Mouse (Mus musculus) lung, postnatal 25 days (tissue): ENCODE measurements at regions not wholly inside any gene's neighbourhood (a gene's known extent, or its start where the extent isn't known, plus 50 kb on each side); places are given as distances from the start of the nearest gene placed in this dataset.

Source experiments
- DNase-seq: peaks from one replicate; pipeline ENCODE4 v3.0.0; 2022; ENCODE audit warnings: low spot score

DNA sequence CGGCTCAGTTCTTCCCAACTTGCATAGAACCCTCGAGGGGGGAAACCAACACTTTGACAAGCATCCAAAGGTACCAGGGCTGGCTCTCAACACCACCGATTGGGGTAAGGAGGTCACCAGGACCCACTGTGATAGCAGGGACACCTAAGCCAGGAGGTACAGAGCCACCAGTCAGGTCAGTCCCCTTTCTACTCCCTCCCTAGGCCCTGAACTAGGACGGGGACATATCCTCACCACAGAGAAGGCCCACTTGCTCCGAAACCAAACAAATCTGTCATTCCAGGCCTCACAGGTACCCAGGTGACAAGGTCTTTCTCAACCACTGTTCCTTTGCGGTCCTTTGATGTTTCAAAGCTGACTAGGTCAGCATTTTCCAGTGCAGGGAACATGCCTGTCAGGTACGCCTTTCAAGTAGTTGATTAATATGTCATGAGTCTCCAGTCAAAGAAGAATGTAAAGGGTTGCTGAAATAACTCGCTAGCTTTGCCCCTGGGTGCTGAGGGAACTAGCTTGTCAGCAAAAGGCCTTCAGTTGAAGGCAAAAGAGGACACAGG, 95.4 kb downstream of the Zfp36l1 start:
- no peak for DNase-seq

DNA sequence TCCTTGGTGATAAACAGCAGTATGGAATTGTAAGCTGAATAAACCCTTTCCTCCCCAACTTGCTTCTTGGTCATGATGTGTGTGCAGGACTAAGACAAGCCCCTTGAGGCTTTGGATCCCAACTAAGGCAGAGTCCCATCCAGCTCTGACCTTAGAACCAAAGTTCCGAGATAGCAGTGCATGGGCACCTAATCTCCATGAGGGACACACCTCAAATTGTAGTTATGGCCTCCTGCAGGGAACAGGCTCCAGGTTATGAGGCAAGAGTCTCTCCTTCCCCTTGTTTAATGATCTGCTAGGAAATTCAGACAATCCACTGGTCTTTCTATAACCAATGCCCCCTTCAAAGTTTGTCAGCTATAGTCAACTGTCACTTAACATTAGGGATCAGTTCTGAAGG, 96.9 kb downstream of the Zfp36l1 start:
- no peak for DNase-seq

DNA sequence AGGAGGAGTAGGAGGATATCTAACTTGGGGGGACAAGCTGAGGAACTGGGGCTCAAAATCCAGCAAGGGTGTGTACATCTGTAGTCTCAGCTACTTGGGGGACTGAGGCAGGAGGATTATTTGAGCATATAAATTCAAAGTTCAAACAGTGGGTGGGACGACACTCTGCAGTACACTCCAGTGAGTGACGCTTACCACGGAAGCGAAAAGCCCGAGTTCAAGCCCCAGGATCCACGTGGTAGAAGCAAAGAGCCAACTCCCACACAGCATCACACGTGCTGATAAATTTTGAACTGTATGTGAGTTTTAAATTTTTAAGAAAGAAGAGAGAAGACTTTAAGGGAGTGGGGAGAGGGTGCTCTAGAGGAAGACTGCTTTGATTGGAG, 98.2 kb downstream of the Zfp36l1 start:
- DNase-seq = no peak

DNA sequence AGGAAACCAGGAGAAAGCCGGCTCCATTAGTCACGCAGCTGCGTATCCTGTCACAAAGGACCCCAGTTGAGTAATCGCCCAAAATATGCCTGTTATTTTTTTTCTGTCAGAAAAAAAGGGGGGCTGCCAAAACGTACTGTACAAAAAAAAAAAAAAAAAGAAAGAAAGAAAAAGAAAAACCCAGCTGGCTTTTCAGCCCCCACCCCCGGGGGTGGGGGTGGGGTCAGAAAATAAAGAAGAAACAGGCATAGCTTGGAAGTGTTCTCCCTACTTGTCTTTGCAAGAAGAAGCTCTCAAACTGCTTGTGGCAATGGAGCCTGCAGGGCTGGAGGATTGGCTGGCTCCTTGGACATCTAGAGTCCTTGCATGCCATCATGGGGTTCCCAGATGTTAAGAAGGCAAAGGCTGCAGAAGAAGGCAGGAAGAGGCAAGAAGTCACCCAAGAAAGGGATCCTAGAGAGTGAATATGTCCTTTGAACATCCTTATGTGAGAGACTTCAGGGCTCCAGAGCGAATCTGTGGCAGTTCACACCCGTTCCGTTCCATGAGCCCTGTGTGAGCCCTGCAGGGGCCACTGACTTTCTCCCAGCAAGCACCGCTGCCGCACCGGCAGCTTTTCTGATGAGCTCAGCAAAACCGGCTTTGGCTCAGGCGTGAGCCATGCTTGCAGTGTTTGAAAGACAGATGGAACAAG, 98.8 kb downstream of the Zfp36l1 start:
- DNase-seq = peak; percentile 40

DNA sequence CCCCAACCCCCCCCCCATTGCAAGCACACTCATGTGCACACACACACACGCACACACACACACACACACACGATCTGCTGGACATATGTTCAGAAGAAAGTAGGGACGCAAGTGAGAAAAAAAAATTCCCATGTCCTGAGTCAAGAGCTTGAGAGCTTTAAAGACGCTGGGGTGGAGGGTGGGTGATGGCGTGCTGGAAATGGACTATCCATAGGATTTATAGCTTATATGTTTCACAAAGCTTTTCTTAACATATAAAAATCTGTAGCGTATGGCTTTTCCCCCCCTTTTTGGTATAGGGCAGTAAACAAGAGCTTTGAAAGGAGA, 99.3 kb downstream of the Zfp36l1 start:
- no peak for DNase-seq

DNA sequence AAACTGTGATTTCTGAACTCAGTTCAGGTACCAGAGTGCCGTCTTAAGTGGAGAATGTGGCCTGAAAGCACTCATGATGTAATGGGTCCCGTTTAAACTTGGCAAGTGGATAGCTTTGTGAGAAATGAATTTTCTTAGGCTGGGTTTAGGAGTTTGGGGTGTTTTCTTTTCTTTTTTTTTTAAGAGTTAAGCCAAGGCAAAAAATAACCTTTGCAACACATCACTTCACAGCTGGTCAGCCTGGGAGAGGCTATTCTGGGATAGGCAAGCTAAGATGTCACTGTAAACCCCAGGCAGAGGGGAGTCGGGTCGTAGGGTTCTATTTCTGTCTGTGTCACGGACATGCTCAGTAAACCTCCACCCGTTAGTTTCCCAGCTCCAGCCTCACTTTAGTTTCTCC, 100.9 kb downstream of the Zfp36l1 start:
- peak; percentile 42 for DNase-seq

DNA sequence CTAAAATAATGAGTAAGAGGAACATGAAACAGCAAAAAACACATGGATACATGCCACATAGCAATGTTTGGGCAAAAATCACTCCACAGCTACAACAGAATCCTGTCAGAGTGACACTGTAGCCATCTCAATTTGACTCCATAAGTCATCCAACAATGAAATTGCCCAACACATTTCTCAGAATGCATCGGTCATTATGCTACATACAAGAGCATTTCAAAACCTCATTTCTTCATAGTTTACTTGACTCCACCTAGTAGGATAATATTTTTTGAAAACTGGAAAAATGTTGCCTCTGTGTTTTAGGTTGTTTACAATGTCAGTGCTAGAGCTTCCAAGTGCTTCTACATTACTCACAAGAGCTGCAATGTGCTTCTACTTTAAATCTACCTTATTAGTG, 101.9 kb downstream of the Zfp36l1 start:
- DNase-seq = no peak

DNA sequence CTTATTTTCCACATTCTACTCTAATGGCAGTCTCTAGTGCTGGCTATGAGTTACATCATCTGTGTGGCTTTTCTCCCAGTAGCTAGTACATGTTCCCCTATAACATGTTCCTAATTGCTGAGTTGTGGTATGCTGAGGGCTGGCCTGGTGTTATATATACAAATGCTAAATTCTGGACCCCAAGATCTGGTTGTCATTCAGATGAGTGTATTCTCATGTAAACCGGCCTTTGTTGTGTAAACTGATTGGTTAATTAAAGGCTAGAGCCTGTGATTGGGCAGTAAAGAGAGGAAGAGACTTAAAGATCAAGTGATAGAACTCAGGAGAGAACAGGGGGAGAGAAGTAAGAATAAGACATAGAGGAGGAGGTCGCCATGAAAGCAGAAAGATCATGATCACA, 102.6 kb downstream of the Zfp36l1 start:
- no peak for DNase-seq

DNA sequence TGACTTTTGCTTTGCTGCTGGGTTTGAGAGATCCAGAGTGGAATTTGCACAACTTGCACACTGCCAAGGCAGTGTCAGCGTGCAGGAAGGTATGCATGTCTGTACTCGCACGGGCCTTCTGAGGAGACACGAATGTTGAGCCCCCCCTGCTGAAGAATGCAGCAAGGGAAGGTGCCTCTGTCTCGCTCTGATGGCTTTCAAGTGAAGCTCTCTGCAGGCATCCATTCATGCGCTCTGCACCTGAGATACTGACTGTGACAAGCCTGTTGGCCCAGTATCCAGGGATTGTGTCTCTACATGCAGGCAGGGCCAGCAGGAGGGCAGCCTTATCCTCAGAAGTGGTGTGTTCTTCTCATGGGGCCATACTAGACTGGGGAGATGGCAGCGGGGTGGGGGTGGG, 105.0 kb downstream of the Zfp36l1 start:
- no peak for DNase-seq

DNA sequence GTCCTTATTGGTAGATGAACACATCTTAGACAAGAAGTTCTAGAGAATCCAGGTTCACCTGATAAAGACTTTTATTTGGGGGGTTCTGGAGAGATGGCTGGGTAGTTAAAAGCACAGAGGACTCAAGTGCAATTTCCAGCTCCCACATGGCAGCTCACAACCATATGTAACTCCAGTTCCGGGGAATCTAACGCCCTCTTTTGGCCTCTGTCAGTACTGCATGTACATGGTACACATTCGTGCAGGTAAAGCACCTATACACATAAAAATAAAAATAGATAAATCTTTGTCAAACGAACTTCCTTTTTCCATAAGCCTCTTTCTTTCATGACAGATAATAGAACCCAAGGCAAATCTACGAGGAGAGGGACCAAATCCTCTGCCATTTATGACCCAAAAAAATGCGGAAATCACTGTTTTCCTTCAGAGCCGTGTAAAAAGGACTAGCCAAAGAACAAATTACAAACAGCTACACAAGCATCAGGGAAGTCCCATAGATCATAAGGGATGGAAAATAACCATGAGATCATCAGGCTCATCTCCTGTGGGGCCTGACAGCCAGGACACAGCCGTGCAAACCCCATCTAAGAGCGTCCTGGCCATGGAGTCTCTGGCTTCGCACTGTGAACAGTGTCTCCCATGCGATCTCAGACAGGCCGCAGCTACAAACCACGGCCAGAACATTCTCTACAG, 107.4 kb downstream of the Zfp36l1 start:
- no peak for DNase-seq

DNA sequence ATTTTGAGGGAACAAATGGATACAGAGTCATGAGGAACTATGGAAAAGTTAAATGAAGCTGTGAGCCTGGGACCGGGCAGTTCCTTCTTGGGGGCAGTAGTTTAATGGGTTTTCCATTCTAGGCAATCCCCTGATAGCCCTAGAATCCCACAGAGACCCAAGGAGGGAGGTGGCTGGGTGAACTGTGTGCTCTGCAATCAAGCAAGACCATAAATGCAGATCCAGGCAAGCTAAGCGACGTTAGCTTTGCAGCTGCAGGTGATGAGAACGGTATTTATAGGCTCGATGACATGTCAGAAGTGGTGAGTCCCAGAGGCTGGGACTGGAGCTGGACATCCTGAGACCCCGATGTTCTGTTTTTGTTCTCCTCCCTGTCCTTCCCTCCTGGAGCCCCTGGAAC, 108.2 kb downstream of the Zfp36l1 start:
- no peak for DNase-seq

DNA sequence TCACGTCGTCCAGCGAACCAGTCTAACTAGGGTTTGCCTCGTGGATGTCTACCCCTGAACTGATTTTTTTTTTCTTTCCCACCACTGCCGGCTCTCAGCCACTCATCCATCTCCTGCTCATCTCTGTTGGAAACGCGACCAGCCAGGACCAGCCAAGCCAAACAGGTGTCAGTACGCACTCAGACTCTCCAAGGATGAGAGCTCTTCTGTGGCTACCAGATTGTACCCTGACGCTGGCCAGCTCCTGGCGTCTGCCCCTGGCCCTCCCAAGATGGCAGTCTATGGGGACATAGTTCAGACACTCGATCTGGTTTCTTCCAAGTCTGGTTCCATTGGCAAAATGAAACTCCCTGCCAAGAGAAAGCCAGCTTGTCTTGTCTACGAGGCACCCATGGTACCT, 109.3 kb downstream of the Zfp36l1 start:
- no peak for DNase-seq

DNA sequence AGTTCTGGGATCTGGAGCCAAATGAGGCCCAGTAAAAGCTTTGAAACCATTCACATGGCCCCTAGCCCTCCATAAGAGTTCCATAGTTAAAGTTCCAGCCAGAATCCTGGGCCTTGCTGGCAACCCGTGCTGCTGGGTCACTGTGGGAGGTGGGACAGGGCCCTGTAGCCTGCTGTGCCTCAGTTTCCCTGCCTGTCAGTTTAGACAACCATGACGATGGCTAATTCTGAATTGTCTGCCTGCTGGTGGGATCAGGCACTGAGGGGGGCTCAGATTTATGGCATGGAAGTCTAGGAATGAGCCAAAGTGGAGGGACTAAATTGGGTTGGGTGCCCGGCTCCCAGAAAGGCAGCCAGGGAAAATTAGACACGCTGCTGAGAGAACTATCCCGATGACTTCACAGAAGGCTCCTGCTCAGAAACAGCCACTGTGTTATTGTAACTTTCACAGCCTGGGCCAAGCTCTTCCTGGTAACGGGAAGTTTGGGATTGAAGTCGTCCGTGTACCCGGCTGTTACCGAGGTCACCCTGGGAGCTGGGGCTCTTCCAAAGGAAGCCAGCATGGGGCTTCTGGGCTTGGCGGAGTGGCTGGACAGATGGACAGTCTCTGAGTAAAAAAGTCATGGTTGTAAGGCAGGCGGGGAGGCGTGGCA, 110.2 kb downstream of the Zfp36l1 start:
- no peak for DNase-seq

DNA sequence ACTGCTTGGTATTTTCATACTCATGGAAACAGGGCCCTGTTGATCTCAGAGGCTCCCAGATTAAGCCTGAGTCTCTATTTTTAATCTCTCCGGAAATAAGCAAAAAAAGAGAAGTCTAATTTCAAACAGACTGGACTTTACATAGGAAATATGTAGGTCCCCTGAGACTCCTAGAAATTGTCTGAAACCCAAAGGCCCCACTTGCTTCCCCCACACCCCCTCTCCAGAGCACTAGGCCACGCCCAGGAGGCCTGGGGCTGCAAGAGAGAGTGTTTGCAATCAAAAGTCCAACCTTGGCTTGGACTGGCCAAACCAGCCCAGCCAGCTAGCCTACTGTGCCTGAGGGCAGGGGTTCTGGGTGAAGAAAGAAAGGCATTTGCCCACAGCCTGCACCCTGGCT, 111.0 kb downstream of the Zfp36l1 start:
- DNase-seq = peak; percentile 64

DNA sequence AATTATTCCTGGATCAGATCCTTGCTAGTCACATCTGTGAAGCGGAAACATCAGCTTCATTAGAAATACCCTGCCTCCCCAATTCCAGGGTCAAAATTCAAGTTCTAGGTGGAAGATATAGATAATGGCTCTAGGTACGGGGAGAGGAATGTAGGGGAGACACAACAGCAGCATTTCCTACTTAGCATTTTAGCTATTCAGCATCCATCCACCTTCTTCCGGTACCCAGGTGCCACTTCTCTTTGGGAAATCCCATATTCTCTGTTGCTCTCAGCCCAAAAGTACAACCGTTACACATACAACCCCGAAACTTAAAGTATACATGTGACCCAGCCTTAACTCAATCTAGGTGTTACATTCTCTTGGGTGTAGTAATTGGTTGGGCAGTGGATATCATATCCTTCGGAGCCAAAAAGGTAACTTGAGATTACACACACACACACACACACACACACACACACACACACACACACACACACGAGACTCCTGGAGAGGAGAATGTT, 112.9 kb downstream of the Zfp36l1 start:
- DNase-seq = no peak

DNA sequence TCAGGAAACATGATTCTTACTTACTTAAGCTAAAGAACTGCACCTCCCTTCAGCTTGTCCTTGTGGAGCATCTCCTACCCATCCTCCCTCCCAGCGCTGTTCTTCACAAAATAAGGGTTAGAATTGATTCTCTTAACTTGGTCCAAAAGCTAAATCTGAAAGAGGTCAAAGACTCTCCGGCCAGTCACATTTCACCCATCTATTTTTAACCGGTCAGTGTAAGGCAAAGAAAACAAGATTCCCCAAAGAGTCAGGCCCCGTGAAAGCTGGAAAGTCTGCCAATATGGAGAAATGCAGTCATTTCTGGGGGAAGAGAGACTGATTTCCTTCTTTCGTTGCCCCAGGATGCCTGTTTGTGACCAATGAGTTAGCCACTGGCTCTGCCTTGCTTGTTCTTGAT, 114.0 kb downstream of the Zfp36l1 start:
- no peak for DNase-seq

DNA sequence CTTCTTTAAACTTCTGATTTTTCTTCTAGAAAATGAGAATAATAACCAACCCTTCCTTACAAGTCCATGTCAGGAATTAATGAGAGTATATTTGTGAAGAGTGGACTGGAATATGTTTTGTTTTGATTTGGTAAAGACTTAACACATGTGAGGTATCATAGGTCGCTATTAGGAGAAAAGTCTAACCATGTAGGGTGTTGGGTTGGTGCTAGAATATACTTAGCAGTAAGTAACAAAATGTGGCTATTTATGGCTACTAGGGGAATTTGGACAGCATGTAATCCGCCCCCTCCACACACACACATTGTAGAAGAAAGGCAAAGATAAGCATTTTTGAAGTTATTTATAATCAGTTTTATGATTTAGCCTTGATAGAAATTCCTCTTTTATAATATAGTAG, 114.5 kb downstream of the Zfp36l1 start:
- DNase-seq = no peak

DNA sequence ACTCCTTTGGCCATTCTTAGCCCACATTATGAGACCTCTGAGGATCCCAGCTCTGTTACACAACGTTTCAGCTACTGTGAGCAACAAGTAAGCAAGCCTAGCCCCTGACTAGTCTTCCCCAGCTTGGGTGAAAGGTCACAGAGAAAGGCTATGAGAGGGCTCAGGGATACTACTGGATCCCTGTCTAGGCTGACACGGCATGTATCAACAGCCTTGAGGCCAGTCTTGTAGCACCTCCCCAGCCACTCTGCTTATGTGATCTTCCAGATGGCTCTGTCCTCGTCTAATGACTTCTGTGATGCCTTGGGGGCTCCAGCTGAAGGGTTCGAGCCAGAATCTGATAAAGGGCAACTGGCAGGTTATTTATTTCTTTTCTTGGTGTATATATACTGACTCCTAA, 115.6 kb downstream of the Zfp36l1 start:
- DNase-seq = no peak

DNA sequence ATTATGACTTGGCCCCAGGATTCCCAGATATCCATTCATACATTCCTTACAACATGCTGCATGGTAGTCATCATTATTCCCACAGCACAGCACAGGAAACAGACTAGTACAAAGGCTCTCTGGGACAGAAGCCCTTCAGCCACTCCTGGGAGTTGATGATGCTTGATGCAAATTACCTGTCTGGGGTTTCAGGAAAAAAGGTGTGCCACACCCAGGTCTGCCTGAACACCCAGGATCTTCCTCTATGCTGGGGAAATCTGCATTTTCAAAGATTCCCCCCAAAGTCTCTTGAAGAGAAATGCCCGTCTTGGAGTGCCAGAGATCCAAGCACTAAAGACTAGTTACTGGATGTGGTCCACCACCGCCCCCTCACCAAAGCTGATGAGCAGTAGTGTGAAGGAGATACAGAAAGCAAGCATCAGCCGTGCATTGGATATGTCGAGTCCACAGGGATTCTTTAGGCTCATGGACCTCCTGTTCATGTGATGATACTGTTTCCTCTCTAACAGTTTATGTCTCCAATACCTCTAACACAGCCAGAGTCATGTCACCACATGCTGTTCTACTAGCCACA, 117.2 kb downstream of the Zfp36l1 start:
- no peak for DNase-seq

DNA sequence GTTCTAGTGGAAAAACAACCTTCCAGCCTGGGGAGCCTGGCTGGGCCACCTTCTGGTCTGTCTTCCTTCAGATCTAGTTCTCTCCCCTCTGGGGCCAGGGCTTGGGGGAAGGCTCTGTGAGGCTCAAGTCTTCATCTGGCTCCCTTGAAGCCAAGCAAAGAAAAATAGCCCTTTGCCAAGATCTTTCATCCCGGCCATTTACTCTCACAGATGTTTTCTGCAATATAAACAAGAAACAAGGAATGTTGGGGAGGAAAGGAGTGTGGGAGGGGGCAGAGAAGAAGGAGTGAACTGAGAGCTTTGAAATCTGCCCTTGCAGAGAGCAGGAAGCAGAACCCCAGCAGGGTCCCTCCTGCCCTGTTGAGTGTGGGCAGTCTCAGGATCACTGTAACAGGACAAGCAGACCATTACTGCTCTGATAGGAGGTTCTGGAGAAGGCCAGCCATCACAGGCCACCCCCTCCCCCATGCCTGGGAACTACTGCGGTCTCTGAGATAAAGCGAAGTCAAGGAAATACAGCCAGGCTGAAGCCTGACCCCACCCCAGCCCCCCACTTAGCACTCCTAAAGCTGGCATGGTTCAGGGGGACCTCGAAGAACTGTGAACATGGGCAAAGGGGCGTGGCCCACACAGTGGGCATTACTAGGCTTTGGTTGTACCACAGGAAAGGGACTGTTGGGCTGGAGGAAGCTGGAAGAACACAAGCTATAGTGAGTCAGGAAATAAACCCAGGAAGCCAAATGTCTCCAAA, 118.8 kb downstream of the Zfp36l1 start:
- no peak for DNase-seq

DNA sequence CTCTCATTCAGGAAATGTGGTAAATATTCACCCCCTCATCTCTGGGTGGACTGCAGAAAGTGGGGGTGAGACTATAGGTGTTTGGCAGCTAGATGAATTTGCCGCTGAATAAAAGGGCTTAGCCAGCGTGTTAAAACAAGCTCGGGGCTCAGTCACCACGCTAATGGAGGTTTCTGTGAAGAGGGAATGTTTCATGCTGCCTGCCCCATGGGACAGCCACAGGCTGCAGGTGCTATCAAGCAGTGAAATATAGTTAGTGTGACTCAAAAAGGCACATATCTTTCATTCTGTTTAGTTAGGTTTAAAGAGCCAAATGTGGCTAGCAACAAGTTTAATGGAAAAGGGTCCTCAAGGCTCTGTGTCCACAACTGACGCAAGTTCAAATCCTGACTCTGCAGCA, 121.5 kb downstream of the Zfp36l1 start:
- no peak for DNase-seq

DNA sequence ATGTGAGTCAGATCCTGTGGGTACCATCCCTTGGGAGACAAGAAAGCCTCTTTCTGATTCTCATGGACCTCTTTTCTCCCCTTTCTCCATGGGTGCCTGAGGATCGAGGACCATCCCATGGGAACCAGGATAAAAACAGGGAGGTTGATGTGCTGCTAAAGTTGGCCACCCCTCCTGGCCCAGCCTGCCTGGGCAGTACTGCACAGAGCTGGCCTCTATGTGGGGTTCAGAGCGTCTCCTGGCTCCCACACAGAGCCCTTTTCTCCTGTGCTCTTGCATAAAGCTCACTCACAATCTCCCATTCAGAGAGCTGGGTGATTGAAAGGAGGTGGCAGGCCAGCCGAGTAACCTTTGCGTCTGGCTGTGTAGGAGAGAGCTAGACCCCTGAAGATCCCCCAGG, 122.1 kb downstream of the Zfp36l1 start:
- no peak for DNase-seq
